25 mouse cellular contexts compared by ENCODE assay signal in the genomic region with DNA sequence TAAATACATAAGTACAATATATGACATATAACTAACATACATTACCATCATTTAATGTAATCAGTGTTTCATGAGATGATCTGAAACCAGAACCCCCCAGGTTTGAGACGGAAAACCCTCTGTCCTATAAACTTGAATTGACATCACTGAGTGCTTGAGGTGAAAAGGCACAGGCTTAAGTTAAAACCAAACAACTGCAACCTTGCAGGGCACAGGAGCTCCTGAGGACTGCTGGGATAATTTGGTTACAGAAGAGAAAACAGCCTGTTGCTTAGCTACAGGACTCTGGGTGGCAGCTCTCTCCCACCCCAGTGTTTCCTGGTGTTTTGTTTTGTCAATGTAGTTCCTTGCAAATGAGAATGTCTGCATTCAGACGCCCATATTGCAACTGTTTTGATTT.
DNase-seq lines count a peak whose midpoint lies in the region; ATAC-seq and TF ChIP-seq lines count a peak whose summit lies in the region.
"Had no signal": no experiment of that assay in that cellular context is flagged by ENCODE, and none has a peak within 500 bp of the region (broad histone marks: within the 10 kb centered on the region; RNA-seq: fewer than 3 reads in every experiment).

No protein-coding gene starts in this region.

- no peak overlapping the region for H3K9ac ChIP-seq in intestine, embryonic 15.5 days
- H3K9ac ChIP-seq: hindbrain, embryonic 15.5 days; limb, embryonic 13.5 days; lung, embryonic 15.5 days; midbrain, embryonic 15.5 days had no signal

- 32% methylated on average over 2 of the region's 2 CpGs for WGBS in intestine, embryonic 15.5 days

- TF ChIP-seq CTCF in layer of hippocampus, adult 2 months (conservative IDR thresholded peaks at IDR 0.05): no peak

- no peak for ATAC-seq in intestine, embryonic 15.5 days
- ATAC-seq: inflammation-experienced regulatory T-cells, adult 6 months; midbrain, embryonic 15.5 days had no signal

- DNase-seq in cerebellum, postnatal 25 days: peak; percentile 24 to 53
- DNase-seq in cerebellum, postnatal 4 days (ENCODE audit: low spot score in 2 of 2): no peak
- peak in 1 of 2 experiments; percentile 19 for DNase-seq in layer of hippocampus, adult 2 months (ENCODE audit: low spot score in 2 of 2)
- no peak for DNase-seq in layer of hippocampus, adult 11-12 months (ENCODE audit: low spot score)
- DNase-seq in R1 (ENCODE audit: low read depth, low spot score): peak; percentile 18
- DNase-seq in forelimb bud, embryonic 11.5 days (ENCODE audit: low read depth, low spot score): peak; percentile 21
- DNase-seq: adrenal gland, adult 8-10 months; gastrocnemius, postnatal 10 days; heart, postnatal 14 days; kidney, adult 2 months; kidney, postnatal 36 days; right cerebral cortex, postnatal 4 days; thymus, adult 2 months; thymus, postnatal 4 days had no signal

- no peaks in the 10 kb centered on the region for H3K4me1 ChIP-seq in intestine, embryonic 15.5 days (replicated peaks)
- H3K4me1 ChIP-seq: hindbrain, embryonic 10.5 days; limb, embryonic 13.5 days; lung, embryonic 15.5 days; midbrain, embryonic 10.5 days; midbrain, embryonic 15.5 days had no signal

- no peaks in the 10 kb centered on the region for H3K27me3 ChIP-seq in intestine, embryonic 15.5 days (replicated peaks)
- H3K27me3 ChIP-seq: hindbrain, embryonic 15.5 days; limb, embryonic 13.5 days; lung, embryonic 15.5 days; midbrain, embryonic 15.5 days had no signal

- H3K4me2 ChIP-seq in intestine, embryonic 15.5 days (replicated peaks): no peak overlapping the region
- H3K4me2 ChIP-seq: hindbrain, embryonic 15.5 days; limb, embryonic 13.5 days; liver, embryonic 11.5 days; lung, embryonic 15.5 days; midbrain, embryonic 15.5 days had no signal

- H3K9me3 ChIP-seq in intestine, embryonic 15.5 days: no peaks in the 10 kb centered on the region
- H3K9me3 ChIP-seq: hindbrain, embryonic 10.5 days; hindbrain, embryonic 15.5 days; limb, embryonic 13.5 days; lung, embryonic 15.5 days; midbrain, embryonic 10.5 days; midbrain, embryonic 15.5 days had no signal

- H3K4me3 ChIP-seq in layer of hippocampus, adult 2 months: no peak overlapping the region
- no peak overlapping the region for H3K4me3 ChIP-seq in intestine, embryonic 15.5 days (replicated peaks)
- H3K4me3 ChIP-seq: erythroblast, embryonic 14.5 days; hindbrain, embryonic 10.5 days; hindbrain, embryonic 15.5 days; limb, embryonic 13.5 days; lung, embryonic 15.5 days; midbrain, embryonic 10.5 days; midbrain, embryonic 15.5 days had no signal

- no peaks in the 10 kb centered on the region for H3K36me3 ChIP-seq in intestine, embryonic 15.5 days
- H3K36me3 ChIP-seq: hindbrain, embryonic 10.5 days; hindbrain, embryonic 15.5 days; limb, embryonic 13.5 days; lung, embryonic 15.5 days; midbrain, embryonic 10.5 days; midbrain, embryonic 15.5 days had no signal

- H3K27ac ChIP-seq in layer of hippocampus, adult 2 months: peak overlapping the region; percentile 56
- H3K27ac ChIP-seq in intestine, embryonic 15.5 days: no peak overlapping the region
- H3K27ac ChIP-seq: hindbrain, embryonic 10.5 days; hindbrain, embryonic 15.5 days; limb, embryonic 13.5 days; lung, embryonic 15.5 days; midbrain, embryonic 10.5 days; midbrain, embryonic 15.5 days; stomach, postnatal 0 days had no signal

Comparison
In these comparisons a context has a peak if more than half of its experiments do, and no peak if none do; other contexts are left out.
1. DNase-seq: peak in cerebellum, postnatal 25 days (2 of 2), R1 (single experiment) and forelimb bud, embryonic 11.5 days (single experiment); none in cerebellum, postnatal 4 days (0 of 2) and layer of hippocampus, adult 11-12 months (single experiment).